Mouse (Mus musculus): Measurements from ENCODE around the gene Rnf43.

Gene Rnf43

DNA sequence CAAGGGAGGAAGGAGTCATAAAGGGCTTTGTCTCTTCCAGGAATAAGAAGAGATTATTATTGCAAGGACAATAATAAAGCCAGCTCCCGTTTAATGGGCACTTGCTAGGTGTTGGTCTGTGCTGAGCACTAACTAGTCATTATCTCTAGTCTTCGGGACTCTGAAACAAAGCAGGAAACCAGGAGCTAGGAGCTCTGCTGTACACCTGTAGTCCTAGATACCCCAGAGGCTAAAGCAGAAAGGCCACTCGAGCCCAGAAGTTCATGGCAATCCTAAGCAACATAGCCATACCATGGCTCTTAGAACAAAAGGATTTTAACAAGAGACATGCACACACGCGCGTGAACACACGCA, 47.7 kb downstream of the Rnf43 start:
- DNase-seq (ENCODE audit: low spot score), result no peak

DNA sequence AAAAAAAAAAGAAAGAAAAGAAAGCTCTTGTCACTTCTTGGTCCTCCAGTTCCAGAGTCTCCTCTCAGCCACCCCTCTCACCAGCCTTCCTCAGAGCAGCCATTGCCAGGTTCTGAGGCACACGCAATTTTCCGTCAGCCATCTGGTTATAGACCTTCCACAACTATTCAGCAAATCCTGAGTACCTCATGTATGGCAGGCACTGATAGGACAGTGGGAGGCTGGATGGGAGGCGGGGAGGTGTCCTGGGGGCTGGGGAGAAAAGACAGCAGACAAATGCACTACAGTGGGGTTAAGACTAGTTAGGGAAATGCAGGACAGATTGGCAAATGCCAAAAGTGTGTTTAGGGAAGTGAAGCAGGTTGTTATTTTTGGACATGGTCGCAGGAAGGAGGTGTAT, 49.7 kb downstream of the Rnf43 start:
- no peak for DNase-seq (ENCODE audit: low spot score)

DNA sequence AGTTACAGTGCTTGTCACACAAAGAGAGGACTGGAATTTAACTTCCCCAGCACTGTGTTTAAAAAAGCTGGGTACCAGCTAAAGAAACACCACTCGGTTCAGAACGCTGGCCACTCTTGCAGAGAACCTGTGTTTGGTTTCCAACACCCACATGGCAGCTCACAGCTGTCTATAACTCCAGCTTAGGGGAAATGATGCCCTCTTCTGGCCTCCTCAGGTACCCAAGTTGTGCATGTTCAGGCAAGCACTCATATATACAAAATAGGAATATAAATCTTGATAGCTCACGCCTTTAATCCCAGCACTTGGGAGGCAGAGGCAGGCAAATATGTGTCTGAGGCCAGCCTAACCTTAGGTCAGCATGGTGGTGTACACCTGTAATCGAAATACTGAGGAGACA, 53.5 kb downstream of the Rnf43 start:
- no peak for DNase-seq (ENCODE audit: low spot score)

GRCm38 (mm10) chr11:87719526-87719925, 57.0 kb downstream of the Rnf43 start:
- no peak for DNase-seq (ENCODE audit: low spot score)

- DNase-seq (ENCODE audit: low spot score), result no peak
Observed at GRCm38 (mm10) chr11:87720324-87720723, 57.8 kb downstream of the Rnf43 start.

GRCm38 (mm10) chr11:87720839-87721238, 58.3 kb downstream of the Rnf43 start:
- DNase-seq (ENCODE audit: low spot score), result no peak

DNA sequence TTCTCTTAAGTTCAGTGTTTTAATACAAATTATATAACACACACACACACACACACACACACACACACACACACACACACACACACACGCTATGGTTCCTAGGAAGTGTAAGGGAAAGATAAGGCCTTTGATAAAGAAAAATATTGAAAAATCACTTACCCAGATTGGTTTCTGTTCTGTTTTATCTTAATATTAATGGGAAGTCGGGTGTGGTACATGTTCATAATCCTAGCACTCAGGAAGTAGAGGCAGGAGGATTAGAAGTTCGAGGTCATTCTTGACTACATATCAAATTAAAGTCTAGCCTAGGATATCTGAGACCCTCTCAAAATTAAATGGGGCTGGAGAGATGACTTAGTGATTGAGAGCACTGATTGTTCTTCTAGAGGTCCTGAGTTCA, 59.6 kb downstream of the Rnf43 start:
- no peak for DNase-seq (ENCODE audit: low spot score)

DNA sequence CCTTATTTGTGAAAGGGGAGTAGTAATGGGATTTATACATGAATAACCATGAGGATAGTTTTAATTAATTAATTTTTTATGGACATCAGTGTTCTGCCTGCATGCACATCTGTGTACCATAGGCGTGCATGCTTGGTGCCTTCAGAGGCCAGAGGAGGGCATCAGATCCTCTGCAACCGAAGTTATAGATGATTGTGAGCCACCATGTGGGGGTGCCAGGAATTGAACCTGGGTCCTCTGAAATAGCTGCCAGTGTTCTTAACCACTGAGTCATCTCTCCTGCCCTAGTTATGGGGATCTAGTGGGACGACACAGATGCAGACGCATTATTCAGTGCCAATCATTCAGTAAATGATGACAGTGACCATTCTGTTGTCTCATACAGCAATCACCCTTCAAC, 60.4 kb downstream of the Rnf43 start:
- DNase-seq (ENCODE audit: low spot score), result no peak

DNA sequence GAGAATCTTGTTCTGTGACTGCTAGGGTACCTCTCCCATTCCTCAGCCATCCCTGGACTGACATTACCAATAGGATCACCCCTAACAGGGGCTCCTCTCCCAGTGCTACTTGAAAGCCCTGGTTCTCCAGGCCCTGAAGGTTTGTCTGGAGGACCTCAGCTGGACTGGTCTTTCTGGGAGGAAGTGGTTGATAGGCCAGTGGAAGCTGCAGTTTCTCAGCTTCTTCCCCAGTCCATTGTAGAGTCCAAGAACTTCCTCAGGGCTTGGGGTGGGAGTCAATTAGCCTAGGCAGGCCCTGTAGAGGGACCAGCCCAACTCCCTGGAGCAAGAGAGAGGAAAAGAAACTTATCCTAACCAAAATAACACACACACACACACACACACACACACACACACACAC, 63.0 kb downstream of the Rnf43 start:
- DNase-seq (ENCODE audit: low spot score), result no peak

- DNase-seq (ENCODE audit: low spot score), result no peak
Observed at GRCm38 (mm10) chr11:87725964-87726562, 63.5 kb downstream of the Rnf43 start.

GRCm38 (mm10) chr11:87727021-87727420, 64.5 kb downstream of the Rnf43 start:
- DNase-seq (ENCODE audit: low spot score), result no peak

GRCm38 (mm10) chr11:87727471-87727870, 64.9 kb downstream of the Rnf43 start:
- DNase-seq (ENCODE audit: low spot score), result no peak

GRCm38 (mm10) chr11:87728850-87729592, 66.5 kb downstream of the Rnf43 start:
- DNase-seq (ENCODE audit: low spot score), result no peak

GRCm38 (mm10) chr11:87729593-87730185, 67.2 kb downstream of the Rnf43 start:
- DNase-seq (ENCODE audit: low spot score), result no peak

- no peak for DNase-seq (ENCODE audit: low spot score)
Observed at GRCm38 (mm10) chr11:87730652-87731310, 68.3 kb downstream of the Rnf43 start.

DNA sequence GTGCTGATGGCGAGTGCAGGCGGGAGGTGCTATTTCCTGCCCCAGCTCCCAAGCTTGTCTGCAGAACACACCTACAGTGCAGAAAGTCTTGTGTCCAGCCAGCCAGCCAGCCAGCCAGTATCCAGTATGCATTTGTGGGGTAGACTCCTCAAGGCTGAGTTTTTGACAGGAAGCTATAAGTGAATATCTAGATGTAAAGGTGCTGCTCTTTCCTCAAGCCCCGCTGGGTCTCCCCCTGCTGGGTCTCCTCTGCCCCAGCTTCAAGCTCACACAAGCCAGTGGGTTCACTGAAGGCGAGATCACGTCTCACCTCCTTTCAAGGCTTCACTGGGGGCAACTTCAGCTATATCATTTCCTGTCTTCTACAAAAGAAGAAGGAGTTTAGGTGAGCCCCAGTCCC, 71.8 kb downstream of the Rnf43 start:
- DNase-seq (ENCODE audit: low spot score), result no peak

DNA sequence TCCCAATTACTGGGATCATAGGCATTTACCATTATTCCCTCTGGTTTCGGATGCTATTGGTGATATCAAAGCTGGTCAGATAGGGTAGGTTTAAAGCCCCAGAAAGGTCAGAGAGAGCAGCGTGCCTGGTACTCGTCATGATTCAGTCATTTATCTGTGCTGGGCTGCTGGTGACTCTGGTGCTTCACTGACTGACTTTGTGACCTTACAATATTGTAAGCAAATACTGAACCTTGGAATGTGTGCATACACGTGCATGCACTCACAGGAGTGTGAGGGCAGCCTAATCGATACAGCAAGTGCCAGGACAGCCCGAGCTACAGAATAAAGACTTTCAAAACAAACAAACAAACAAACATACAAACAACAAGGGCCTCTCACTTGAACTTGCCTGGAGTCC, 73.2 kb downstream of the Rnf43 start:
- no peak for DNase-seq (ENCODE audit: low spot score)

DNA sequence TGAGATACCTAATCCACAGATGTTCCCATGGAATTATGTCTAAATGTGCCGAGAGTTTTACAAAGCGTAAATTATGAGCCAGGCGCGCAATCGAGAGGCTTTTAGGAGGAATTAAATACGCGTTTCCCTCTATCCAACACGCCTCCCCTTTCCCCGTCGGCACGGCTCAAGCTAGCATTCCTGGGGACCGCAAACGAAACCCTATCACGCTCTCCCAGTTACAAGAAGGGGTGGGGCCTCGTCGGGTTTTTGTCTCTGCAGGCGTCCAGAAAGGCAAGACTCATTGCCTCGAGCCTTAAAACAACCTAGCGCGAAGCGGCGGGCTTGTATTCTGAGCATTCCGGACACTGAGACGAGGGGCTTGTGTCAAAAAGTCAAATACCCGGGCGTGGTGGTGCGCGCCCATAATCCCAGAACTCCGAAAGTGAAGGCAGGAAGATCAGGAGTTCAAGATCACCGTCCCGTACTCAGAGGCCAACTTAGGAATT, 74.2 kb downstream of the Rnf43 start:
- peak; percentile 59 for DNase-seq (ENCODE audit: low spot score)

- DNase-seq (ENCODE audit: low spot score), result peak; percentile 94
Observed at GRCm38 (mm10) chr11:87737175-87737740, 74.7 kb downstream of the Rnf43 start, which contains the start of gene Supt4a. TSS of gene Supt4a (plus strand) at chr11:87737552.

DNA sequence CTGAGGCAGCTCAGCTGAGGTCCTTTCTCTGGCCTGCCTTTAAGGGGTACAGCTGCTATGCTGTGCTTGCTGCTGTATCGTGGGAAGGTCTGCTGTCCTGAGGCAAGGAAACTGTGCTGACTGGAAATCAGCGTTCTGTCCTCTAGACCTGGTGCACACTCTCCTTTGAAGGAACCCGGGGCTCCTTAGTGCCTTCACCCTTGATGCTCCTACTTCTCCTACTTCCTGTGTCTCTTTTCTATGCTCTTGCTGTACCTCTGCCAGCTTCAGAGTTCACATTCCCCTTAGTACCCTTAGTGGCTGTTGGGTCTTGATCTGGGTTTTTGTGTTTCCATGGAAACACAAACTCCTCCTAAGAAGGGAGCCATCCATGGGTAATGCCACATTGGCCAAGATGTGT, 81.2 kb downstream of the Rnf43 start:
- no peak for DNase-seq (ENCODE audit: low spot score)

GRCm38 (mm10) chr11:87744964-87745363, 82.4 kb downstream of the Rnf43 start:
- no peak for DNase-seq (ENCODE audit: low spot score)

Measured in adipocyte (in vitro differentiated cells).